Mouse (Mus musculus) ES-E14 (cell line): ENCODE results near the gene Smyd3.

Experiments used
- ZC3H11A ChIP-seq: IDR thresholded peaks from 2 replicates; pipeline ENCODE4 v1.6.1; 2012; ENCODE audit warnings: low read depth, mild to moderate bottlenecking, inconsistent platforms, low read length, borderline replicate concordance
- ZNF384 ChIP-seq: IDR thresholded peaks from 2 replicates; pipeline ENCODE4 v1.6.1; 2012; ENCODE audit warnings: low read depth, low read length, inconsistent platforms

GRCm38 (mm10) chr1:179559446-179560194 is 41.8 kb upstream of the Smyd3 start:
- TF ChIP-seq ZC3H11A (no peak), ZNF384 (no peak)
